Mouse (Mus musculus) spleen, adult 2 months (tissue): Measurements from ENCODE around the gene Tmem51.

ENCODE experiments used
- CTCF ChIP-seq: fragments of 200-500 bp; IDR thresholded peaks from 2 replicates; pipeline ENCODE4 v1.5.1; 2011; ENCODE audit warnings: mild to moderate bottlenecking, inconsistent platforms; ENCODE audit not compliant: insufficient read depth, insufficient read length, insufficient replicate concordance; ENCODE audit errors: extremely low read depth
- POLR2A ChIP-seq: fragments of 200-500 bp; IDR thresholded peaks from 2 replicates; pipeline ENCODE4 v1.6.1; 2011; ENCODE audit warnings: low read depth, low read length, inconsistent platforms

DNA sequence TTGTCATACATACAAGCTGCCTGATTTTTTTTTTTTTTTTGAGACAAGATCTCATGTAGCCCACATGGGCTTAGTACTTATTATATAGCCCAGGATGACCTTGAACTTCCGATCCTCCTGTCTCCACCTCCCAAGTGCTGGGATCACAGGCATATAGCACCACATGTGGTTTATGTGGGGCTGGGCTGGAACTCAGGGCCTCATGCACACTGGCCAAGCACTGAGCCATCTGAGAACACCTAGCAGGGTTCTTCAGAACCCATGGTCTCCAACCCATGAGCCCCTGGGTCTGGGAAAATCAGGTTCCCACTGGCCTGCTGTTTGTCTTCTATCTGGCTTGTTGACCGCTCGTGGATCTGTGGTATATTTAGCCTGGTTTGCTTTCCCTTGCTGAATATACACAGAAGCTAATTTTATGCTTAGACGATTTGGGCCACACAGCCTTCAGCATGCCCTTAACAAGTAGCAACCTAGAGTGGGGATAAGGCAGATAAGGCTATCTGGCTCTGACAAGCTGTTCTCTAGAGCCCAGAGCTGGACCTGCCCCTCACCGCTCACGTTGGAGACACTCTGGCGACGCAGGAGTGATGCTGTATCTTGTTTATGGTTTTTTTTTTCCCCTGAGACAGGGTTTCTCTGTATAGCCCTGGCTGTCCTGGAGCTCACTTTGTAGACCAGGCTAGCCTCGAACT, 44.3 kb downstream of the Tmem51 start:
- TF ChIP-seq CTCF (no peak), POLR2A (no peak)
